Mouse (Mus musculus) forebrain, embryonic 12.5 days (tissue): ENCODE measurements around the gene Duoxa1. TPM values are rescaled to one million over a fixed set of nuclear protein-coding genes. Genes with fewer than 3 reads are reported as not detected.
"Not testable (repeated sequence)": the region's sequence is repeated elsewhere in the genome, so short reads cannot be mapped to it uniquely, and the experiment has no call there.

Experiments used
- ATAC-seq: fragments of 200-750 bp; cut with Nextera tagmentation; 2 replicates; pipeline ENCODE4 v1.8.0; 2017; ENCODE audit warnings: moderate TSS enrichment; ENCODE audit not compliant: low FRiP score
- H3K27ac ChIP-seq: fragments of 300-500 bp; sonication (generic); 2 replicates; pipeline ENCODE4 v1.5.1; 2016; ENCODE audit warnings: mild to moderate bottlenecking
- H3K27me3 ChIP-seq: fragments of 300-500 bp; sonication (generic); 2 replicates; pipeline ENCODE4 v1.6.1; 2016; ENCODE audit warnings: mild to moderate bottlenecking
- H3K36me3 ChIP-seq: fragments of 300-500 bp; sonication (generic); replicated peaks from 2 replicates; pipeline ENCODE4 v1.6.1; 2016; ENCODE audit warnings: mild to moderate bottlenecking
- H3K4me1 ChIP-seq: fragments of 300-500 bp; sonication (generic); 2 replicates; pipeline ENCODE4 v1.6.1; 2016
- H3K4me2 ChIP-seq: fragments of 300-500 bp; sonication (generic); 2 replicates; pipeline ENCODE4 v1.6.1; 2016; ENCODE audit warnings: mild to moderate bottlenecking, moderate library complexity
- H3K4me3 ChIP-seq: fragments of 300-500 bp; sonication (generic); replicated peaks from 2 replicates; pipeline ENCODE4 v1.5.1; 2016; ENCODE audit warnings: mild to moderate bottlenecking
- H3K9ac ChIP-seq: fragments of 300-500 bp; sonication (generic); 2 replicates; pipeline ENCODE4 v1.6.1; 2016; ENCODE audit warnings: mild to moderate bottlenecking
- H3K9me3 ChIP-seq: fragments of 300-500 bp; sonication (generic); 2 replicates; pipeline ENCODE4 v1.6.1; 2016
- WGBS: fragments of 180-500 bp; shearing (Covaris S2); methylation state at CpG from one replicate; pipeline ENCODE4 v1.1.7; 2016; 5-methylcytosine and 5-hydroxymethylcytosine counted together
- polyA plus RNA-seq: library from polyadenylated mRNA; unstranded; fragments of >200 nt; fragmentation: Nextera tagmentation; extraction: Ambion mirVana; gene quantifications from 2 replicates; pipeline ENCODE4 v1.2.1, GENCODE M21; 2016

The Duoxa1 gene
- polyA plus RNA-seq, 1 experiment from 2014 or later: 0.17 TPM

- peaks cover 10% of the 10 kb centered on the region for H3K36me3 ChIP-seq
Observed at GRCm38 (mm10) chr2:122351156-122351930, 37.8 kb upstream of the Duoxa1 start.

GRCm38 (mm10) chr2:122349136-122349785, 35.7 kb upstream of the Duoxa1 start:
- Histone ChIP-seq H3K27me3 (peaks cover 9% of the 10 kb centered on the region; the same call in 1 of the 2 replicates), H3K9me3 (no peaks in the 10 kb centered on the region), H3K9ac (peak overlapping the region; percentile 68), H3K36me3 (peaks cover 5% of the 10 kb centered on the region; the same call in 1 of the 2 replicates), H3K4me1 (peaks cover 60% of the 10 kb centered on the region), H3K27ac (peak overlapping the region; percentile 99), H3K4me2 (peak overlapping the region; percentile 67), H3K4me3 (peak overlapping the region; percentile 52)
- peak; percentile 44 for ATAC-seq
- WGBS: 12% methylated on average over 13 of the region's 14 CpGs

More at GRCm38 (mm10) chr2:122351156-122351930, 37.8 kb upstream of the Duoxa1 start:
- peaks cover 17% of the 10 kb centered on the region; the same call in 1 of the 2 replicates for H3K27me3 ChIP-seq
- H3K27ac ChIP-seq: peak overlapping the region; percentile 92
- H3K9me3 ChIP-seq: no peaks in the 10 kb centered on the region
- peak overlapping the region; percentile 17 for H3K4me2 ChIP-seq
- peaks cover 68% of the 10 kb centered on the region for H3K4me1 ChIP-seq
- 42% methylated on average over 5 of the region's 5 CpGs for WGBS
- H3K9ac ChIP-seq: no peak overlapping the region
- ATAC-seq: peak; percentile 2; the same call in 1 of the 2 replicates
- no peak overlapping the region for H3K4me3 ChIP-seq

DNA sequence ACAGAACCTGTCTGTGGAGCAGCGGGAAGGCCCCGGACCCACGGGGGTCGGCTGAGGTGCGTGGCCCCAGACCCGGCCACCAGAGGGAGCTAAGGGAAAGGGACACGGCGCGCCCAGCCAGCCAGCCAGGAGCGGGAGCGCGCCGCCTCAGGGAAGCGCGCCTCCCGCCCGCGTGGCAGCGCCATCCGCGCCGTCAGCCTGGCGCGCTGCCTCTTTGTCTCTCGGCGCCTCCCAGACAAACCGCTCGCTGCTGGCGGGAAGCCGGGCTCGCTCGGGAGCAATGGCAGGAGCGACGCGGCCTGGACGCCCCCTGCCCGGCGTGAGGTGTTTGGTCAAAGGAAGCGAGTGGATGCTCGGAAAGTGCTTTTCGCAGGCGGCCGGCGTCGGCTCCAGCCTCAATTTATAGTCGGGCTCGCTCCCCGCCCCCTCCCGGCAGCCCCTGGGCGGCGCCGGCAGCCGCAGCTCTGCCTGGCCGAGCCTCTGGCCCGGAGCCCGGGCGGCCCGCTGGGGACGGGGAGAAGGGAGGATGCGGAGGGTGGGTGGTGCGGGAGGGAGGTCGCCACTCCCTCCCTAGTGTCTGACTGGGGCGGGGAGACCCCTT, 35.1 kb upstream of the Duoxa1 start:
- peak overlapping the region; percentile 52 for H3K4me3 ChIP-seq
- peaks cover 2% of the 10 kb centered on the region; the same call in 1 of the 2 replicates for H3K36me3 ChIP-seq
- H3K4me1 ChIP-seq: peaks cover 54% of the 10 kb centered on the region
- H3K9ac ChIP-seq: peak overlapping the region; percentile 68
- under 1% methylated on average over 46 of the region's 63 CpGs for WGBS
- peak overlapping the region; percentile 67 for H3K4me2 ChIP-seq
- peak; percentile 86 for ATAC-seq
- H3K9me3 ChIP-seq: no peaks in the 10 kb centered on the region
- peak overlapping the region; percentile 99 for H3K27ac ChIP-seq
- peaks cover 6% of the 10 kb centered on the region; the same call in 1 of the 2 replicates for H3K27me3 ChIP-seq

GRCm38 (mm10) chr2:122347257-122347656, 33.7 kb upstream of the Duoxa1 start:
- H3K4me2 ChIP-seq: no peak overlapping the region
- no peak overlapping the region for H3K4me3 ChIP-seq
- no peaks in the 10 kb centered on the region for H3K36me3 ChIP-seq
- H3K27ac ChIP-seq: no peak overlapping the region
- no peak for ATAC-seq
- WGBS: 94% methylated on average over 3 of the region's 3 CpGs
- H3K4me1 ChIP-seq: peaks cover 41% of the 10 kb centered on the region
- H3K9me3 ChIP-seq: no peaks in the 10 kb centered on the region
- peaks cover 6% of the 10 kb centered on the region; the same call in 1 of the 2 replicates for H3K27me3 ChIP-seq
- H3K9ac ChIP-seq: no peak overlapping the region

DNA sequence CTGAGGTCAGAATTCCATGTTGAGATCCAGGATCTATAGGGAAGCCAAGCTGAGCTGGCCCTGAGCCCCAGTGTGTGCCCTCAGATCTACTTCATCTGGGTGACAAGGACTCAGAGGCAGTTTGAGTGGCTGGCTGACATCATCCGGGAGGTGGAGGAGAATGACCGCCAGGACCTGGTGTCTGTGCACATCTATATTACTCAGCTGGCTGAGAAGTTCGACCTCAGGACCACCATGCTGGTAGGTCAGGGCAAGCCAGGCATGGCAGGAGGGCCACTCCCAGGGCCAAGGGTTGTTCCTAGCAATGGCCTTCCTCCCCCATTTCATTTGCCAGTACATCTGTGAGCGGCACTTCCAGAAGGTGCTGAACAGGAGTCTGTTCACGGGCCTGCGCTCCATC, 32.6 kb upstream of the Duoxa1 start:
- not testable (repeated sequence) for H3K27me3 ChIP-seq, H3K4me2 ChIP-seq, H3K27ac ChIP-seq, H3K36me3 ChIP-seq, H3K9ac ChIP-seq, H3K9me3 ChIP-seq, H3K4me3 ChIP-seq, ATAC-seq
- WGBS: 93% methylated on average over 6 of the region's 6 CpGs
- peaks cover 30% of the 10 kb centered on the region for H3K4me1 ChIP-seq

DNA sequence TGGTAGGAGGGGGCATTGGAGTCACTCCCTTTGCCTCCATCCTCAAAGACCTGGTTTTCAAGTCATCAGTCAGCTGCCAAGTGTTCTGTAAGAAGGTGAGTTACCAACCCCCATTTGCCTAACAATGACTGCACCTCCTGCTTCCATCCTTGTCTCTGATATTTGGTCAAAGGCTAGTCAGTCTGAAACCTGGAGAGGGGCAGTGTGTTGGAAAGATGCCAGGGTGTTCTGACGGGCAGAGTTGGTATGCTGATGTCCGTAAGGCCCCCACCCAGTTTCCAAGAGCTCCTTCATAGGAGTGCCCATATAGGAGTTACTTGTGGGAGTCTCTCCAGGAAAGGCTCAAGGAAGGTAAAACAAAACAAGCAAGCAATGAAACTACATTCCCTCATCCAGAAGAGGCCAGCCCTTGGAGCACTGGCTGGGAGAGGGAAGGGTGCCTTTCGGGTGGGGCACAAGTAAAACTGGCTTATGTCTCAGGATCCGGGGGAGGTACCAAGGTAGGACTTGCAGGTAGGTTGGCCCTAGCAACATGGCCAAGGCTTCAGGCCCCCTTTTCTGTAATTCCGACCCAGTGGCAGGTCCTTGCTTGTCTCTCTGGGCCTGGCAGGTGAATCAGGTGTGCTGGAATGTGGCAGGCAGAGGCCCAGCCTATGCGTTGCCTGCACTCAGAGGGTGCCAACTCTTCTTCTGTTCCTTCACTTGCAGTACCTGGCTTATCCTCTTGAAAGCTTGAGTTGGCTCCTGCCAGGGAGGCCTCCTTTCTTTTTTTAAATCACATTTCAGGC, 31.8 kb upstream of the Duoxa1 start:
- Histone ChIP-seq H3K9me3 (no peaks in the 10 kb centered on the region), H3K27me3 (peaks cover 6% of the 10 kb centered on the region; the same call in 1 of the 2 replicates), H3K4me1 (peaks cover 23% of the 10 kb centered on the region), H3K9ac (no peak overlapping the region), H3K4me2 (no peak overlapping the region), H3K4me3 (no peak overlapping the region), H3K36me3 (no peaks in the 10 kb centered on the region), H3K27ac (0 out of 2 replicates have a peak overlapping the region, but pooled peaks have one; percentile 8)
- no peak for ATAC-seq
- WGBS: 88% methylated on average over 6 of the region's 6 CpGs

DNA sequence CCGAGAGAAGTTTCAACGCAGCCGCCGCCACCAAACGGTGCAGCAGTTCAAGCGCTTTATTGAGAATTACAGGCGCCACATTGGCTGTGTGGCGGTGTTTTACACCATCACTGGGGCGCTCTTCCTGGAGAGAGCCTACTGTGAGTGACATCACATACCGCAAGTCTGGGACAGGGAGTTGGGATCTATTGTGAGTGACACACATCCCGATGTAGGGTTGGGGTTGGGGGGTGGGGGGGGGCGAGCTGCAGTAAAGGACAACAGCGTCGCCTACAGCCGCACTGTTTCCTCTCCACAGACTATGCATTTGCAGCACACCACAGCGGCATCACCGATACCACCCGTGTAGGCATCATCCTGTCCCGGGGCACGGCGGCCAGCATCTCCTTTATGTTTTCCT, 23.8 kb upstream of the Duoxa1 start:
- no peak for ATAC-seq
- Histone ChIP-seq H3K4me3 (no peak overlapping the region), H3K4me2 (peak overlapping the region; percentile 29), H3K4me1 (no peaks in the 10 kb centered on the region), H3K9me3 (no peaks in the 10 kb centered on the region), H3K27me3 (0 out of 2 replicates have a peak, but pooled peaks cover 4% of the 10 kb centered on the region), H3K9ac (no peak overlapping the region), H3K27ac (no peak overlapping the region), H3K36me3 (no peaks in the 10 kb centered on the region)
- 67% methylated on average over 21 of the region's 21 CpGs for WGBS

DNA sequence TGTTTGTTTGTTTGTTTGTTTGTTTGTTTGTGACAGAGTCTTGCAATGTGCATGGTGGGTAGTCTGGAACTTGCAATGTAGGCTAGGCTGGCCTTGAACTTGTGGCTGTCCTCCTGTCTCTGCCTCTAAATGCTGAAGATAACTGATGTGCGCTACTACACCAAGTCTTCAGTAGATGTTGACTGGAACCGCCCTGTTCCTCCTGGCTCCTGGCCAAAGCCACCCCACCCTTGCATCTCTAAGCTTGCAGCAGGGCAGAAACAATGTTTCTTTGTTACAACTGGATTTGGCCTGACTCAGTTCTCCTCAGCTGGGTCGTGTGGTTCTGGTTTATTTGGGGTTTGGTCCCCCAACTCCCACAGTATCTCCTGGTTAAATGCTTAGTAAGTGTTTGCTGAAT, 20.6 kb upstream of the Duoxa1 start:
- Histone ChIP-seq H3K4me2 (no peak overlapping the region), H3K4me1 (no peaks in the 10 kb centered on the region), H3K27me3 (0 out of 2 replicates have a peak, but pooled peaks cover 4% of the 10 kb centered on the region), H3K27ac (no peak overlapping the region), H3K9me3 (no peaks in the 10 kb centered on the region), H3K9ac (no peak overlapping the region), H3K4me3 (no peak overlapping the region), H3K36me3 (no peaks in the 10 kb centered on the region)
- 71% methylated on average over 3 of the region's 3 CpGs for WGBS
- ATAC-seq: no peak

GRCm38 (mm10) chr2:122332222-122332621, 18.7 kb upstream of the Duoxa1 start:
- ATAC-seq: no peak
- WGBS: 89% methylated on average over 3 of the region's 3 CpGs
- H3K4me3 ChIP-seq: no peak overlapping the region

DNA sequence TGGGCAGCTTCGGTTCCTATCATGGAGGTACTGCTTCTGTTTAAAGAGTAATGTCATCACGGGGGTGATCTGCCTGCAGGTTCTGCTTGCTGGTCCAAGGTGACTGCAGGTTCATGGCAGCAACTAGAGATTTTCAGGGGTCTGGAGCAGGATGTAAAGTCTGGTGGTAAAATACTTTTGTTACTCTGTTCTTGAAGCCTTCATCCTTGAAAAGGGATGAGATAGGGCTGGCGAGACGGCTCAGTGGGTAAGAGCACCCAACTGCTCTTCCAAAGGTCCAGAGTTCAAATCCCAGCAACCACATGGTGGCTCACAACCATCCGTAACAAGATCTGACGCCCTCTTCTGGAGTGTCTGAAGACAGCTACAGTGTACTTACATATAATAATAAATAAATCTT, 16.8 kb upstream of the Duoxa1 start:
- not testable (repeated sequence) for H3K27me3 ChIP-seq, H3K4me2 ChIP-seq, H3K27ac ChIP-seq, H3K4me3 ChIP-seq, H3K9ac ChIP-seq, H3K4me1 ChIP-seq, H3K36me3 ChIP-seq, H3K9me3 ChIP-seq, ATAC-seq
- 81% methylated on average over 6 of the region's 6 CpGs for WGBS

More at GRCm38 (mm10) chr2:122332222-122332621, 18.7 kb upstream of the Duoxa1 start:
- Histone ChIP-seq H3K9me3 (no peaks in the 10 kb centered on the region), H3K27me3 (no peaks in the 10 kb centered on the region), H3K36me3 (no peaks in the 10 kb centered on the region), H3K4me1 (no peaks in the 10 kb centered on the region), H3K9ac (no peak overlapping the region), H3K4me2 (no peak overlapping the region), H3K27ac (no peak overlapping the region)

DNA sequence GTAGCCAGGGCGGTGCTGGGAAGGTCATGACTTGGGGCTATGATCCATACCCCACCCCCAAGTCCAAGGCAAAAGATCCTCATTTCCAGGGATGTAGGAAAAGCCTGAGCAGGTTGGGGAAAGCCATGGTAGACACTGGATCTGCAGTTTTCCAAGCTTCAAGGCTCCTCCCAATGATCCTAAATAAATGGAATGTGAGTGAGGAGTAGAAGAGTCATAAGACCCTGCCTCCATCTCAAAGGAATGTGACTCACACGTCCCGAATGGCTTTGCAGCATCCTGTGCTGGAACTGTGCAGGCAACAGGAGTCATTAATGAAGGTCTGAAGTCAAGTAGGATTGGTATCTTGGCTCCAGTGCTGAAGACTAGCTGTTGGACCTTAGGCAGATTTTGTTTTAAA, 14.5 kb upstream of the Duoxa1 start:
- 77% methylated on average over 3 of the region's 3 CpGs for WGBS
- ATAC-seq: no peak

More for the DNA sequence above, 14.5 kb upstream of the Duoxa1 start:
- no peaks in the 10 kb centered on the region for H3K36me3 ChIP-seq
- H3K27ac ChIP-seq: no peak overlapping the region
- H3K9ac ChIP-seq: no peak overlapping the region
- H3K27me3 ChIP-seq: no peaks in the 10 kb centered on the region
- H3K4me3 ChIP-seq: no peak overlapping the region
- no peaks in the 10 kb centered on the region for H3K9me3 ChIP-seq
- H3K4me1 ChIP-seq: no peaks in the 10 kb centered on the region
- H3K4me2 ChIP-seq: no peak overlapping the region
